Mouse (Mus musculus): ENCODE results near the gene Gm7735.
"Not testable (repeated sequence)": the region's sequence is repeated elsewhere in the genome, so short reads cannot be mapped to it uniquely, and the experiment has no call there.

Gene Gm7735

GRCm38 (mm10) chr16:89169190-89169589, at the start of gene Gm7735:
TSS of gene Gm7735 (plus strand) at chr16:89169490.
- DNase-seq (ENCODE audit: low spot score), result not testable (repeated sequence)

GRCm38 (mm10) chr16:89140551-89140950, 28.7 kb upstream of the Gm7735 start, which contains the start of gene Gm6358:
TSS of gene Gm6358 (plus strand) at chr16:89140851.
- no peak for DNase-seq (ENCODE audit: low spot score)

GRCm38 (mm10) chr16:89150786-89151185, 18.5 kb upstream of the Gm7735 start, which contains the start of gene Gm10061:
TSS of gene Gm10061 (plus strand) at chr16:89151086.
- DNase-seq (ENCODE audit: low spot score), result no peak

GRCm38 (mm10) chr16:89157652-89158051, 11.6 kb upstream of the Gm7735 start, which contains the start of gene Gm9789:
TSS of gene Gm9789 (plus strand) at chr16:89157952.
- no peak for DNase-seq (ENCODE audit: low spot score)

GRCm38 (mm10) chr16:89174435-89174834, 5.1 kb downstream of the Gm7735 start, which contains the start of gene 1110057P08Rik:
TSS of gene 1110057P08Rik (plus strand) at chr16:89174735.
- DNase-seq (ENCODE audit: low spot score), result no peak

GRCm38 (mm10) chr16:89188621-89189020, 19.3 kb downstream of the Gm7735 start:
- DNase-seq (ENCODE audit: low spot score), result no peak

- DNase-seq (ENCODE audit: low spot score), result no peak
Observed at GRCm38 (mm10) chr16:89205561-89205960, 36.3 kb downstream of the Gm7735 start, which contains the start of gene Krtap20-2. TSS of gene Krtap20-2 (plus strand) at chr16:89205861.
